Mouse (Mus musculus) liver, postnatal 0 days (tissue): ENCODE measurements around the gene Dnajb14.

ENCODE experiments used
- CTCF ChIP-seq: sonication (generic); IDR thresholded peaks from 2 replicates; pipeline ENCODE4 v1.5.1; 2016; ENCODE audit warnings: antibody characterized with exemption, low read depth
- EP300 ChIP-seq: IDR thresholded peaks from 2 replicates; pipeline ENCODE4 v1.6.1; 2016; ENCODE audit warnings: antibody characterized with exemption, low read depth, mild to moderate bottlenecking

- TF ChIP-seq CTCF (no peak), EP300 (no peak)
Observed at GRCm38 (mm10) chr3:137836543-137836942, 30.9 kb upstream of the Dnajb14 start.
